Mouse (Mus musculus): ENCODE measurements around the gene Nipa1.

Nipa1 gene

GRCm38 (mm10) chr7:55935025-55935424 is 84.7 kb downstream of the Nipa1 start:
- DNase-seq (ENCODE audit: low spot score in 2 of 2): no peak

- DNase-seq (ENCODE audit: low spot score in 2 of 2): no peak
These were observed 91.1 kb downstream of the Nipa1 start for GRCm38 (mm10) chr7:55928649-55929048.

All from spleen, postnatal 4 days (tissue).